Mouse (Mus musculus): Measurements from ENCODE around the gene Crtc1. TPM values are rescaled to one million over a fixed set of nuclear protein-coding genes. Genes with fewer than 3 reads are reported as not detected.

Crtc1 gene
- polyA plus RNA-seq, 1 experiment = 7.7 TPM

DNA sequence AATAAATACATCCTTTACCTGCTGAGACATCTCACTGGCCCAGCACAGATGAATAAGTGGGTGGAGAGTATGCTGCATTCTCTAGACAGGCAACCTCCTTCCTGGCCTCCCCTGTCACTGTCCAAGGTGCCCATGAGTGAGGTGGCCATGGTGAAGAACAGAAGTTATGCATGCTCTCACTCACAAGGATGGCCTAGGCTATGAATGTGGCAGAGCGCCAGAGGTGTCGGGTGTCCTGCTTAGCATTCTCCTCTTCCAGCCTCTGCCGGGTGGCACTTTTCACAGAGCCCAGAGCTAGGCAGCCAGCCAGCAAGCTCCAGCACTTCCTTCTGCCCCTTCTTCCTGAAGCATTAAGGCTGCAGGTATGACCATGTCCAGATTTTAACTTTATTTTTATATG, 80.0 kb downstream of the Crtc1 start:
- no peaks in the 10 kb centered on the region for H3K4me1 ChIP-seq (ENCODE audit: control insufficient read depth, insufficient read depth, low read length)
- no peak overlapping the region for H3K9ac ChIP-seq (ENCODE audit: low read depth, poor library complexity, severe bottlenecking)
- no peaks in the 10 kb centered on the region for H3K9me3 ChIP-seq (replicated peaks; ENCODE audit: control insufficient read depth, insufficient read depth, low read length, poor library complexity, severe bottlenecking)
- TF ChIP-seq POLR2A (IDR thresholded peaks at IDR 0.05; ENCODE audit: insufficient read depth, low read length) (no peak), EP300 (IDR thresholded peaks at IDR 0.05; ENCODE audit: insufficient read depth, low read depth, low read length) (no peak), CTCF (IDR thresholded peaks at IDR 0.05; ENCODE audit: low read depth, low read length) (no peak)
- H3K27ac ChIP-seq (ENCODE audit: insufficient read depth, low read length) = no peak overlapping the region
- H3K4me3 ChIP-seq (ENCODE audit: low read depth, low read length) = no peak overlapping the region
- no peaks in the 10 kb centered on the region for H3K27me3 ChIP-seq (ENCODE audit: control insufficient read depth, insufficient read depth, low read length, poor library complexity, severe bottlenecking)
- no peaks in the 10 kb centered on the region for H3K36me3 ChIP-seq (ENCODE audit: control insufficient read depth, insufficient read depth, low read length, poor library complexity, severe bottlenecking)

- H3K27me3 ChIP-seq (ENCODE audit: control insufficient read depth, insufficient read depth, low read length, poor library complexity, severe bottlenecking) = no peaks in the 10 kb centered on the region
- 0 out of 2 replicates have a peak, but pooled peaks have one; percentile 7 for TF ChIP-seq EP300 (IDR thresholded peaks at IDR 0.05; ENCODE audit: insufficient read depth, low read depth, low read length)
- TF ChIP-seq POLR2A (IDR thresholded peaks at IDR 0.05; ENCODE audit: insufficient read depth, low read length) = no peak
- peak overlapping the region; percentile 62; the same call in 1 of the 2 replicates for H3K27ac ChIP-seq (ENCODE audit: insufficient read depth, low read length)
- peaks cover 3% of the 10 kb centered on the region for H3K4me1 ChIP-seq (ENCODE audit: control insufficient read depth, insufficient read depth, low read length)
- no peak overlapping the region for H3K4me3 ChIP-seq (ENCODE audit: low read depth, low read length)
- H3K9ac ChIP-seq (ENCODE audit: low read depth, poor library complexity, severe bottlenecking) = no peak overlapping the region; the same call in 1 of the 2 replicates
- no peaks in the 10 kb centered on the region for H3K9me3 ChIP-seq (replicated peaks; ENCODE audit: control insufficient read depth, insufficient read depth, low read length, poor library complexity, severe bottlenecking)
- no peaks in the 10 kb centered on the region for H3K36me3 ChIP-seq (ENCODE audit: control insufficient read depth, insufficient read depth, low read length, poor library complexity, severe bottlenecking)
Observed at GRCm38 (mm10) chr8:70356111-70356510, 83.3 kb downstream of the Crtc1 start.

DNA sequence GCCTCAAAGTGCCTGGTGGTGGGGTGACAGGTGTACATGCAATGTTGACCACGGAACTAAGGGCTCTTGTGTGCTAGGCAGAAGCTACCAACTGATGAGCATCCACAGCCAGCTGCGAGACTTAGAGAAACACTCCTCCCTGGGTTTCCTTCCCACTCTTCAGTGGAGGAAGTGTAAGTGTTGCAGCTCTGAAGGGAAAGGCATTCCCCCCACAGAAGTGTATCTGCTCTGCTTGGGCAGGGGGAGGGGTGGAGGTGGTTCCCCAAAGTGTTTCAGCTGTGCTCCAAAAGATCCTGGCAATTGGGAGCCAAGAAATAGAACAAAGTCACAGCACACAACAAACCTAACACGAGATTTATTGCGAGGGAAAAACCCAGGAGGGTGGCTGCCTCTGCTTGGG, 85.4 kb downstream of the Crtc1 start:
- peaks cover 6% of the 10 kb centered on the region for H3K4me1 ChIP-seq (ENCODE audit: control insufficient read depth, insufficient read depth, low read length)
- peak overlapping the region; percentile 69 for H3K9ac ChIP-seq (ENCODE audit: low read depth, poor library complexity, severe bottlenecking)
- H3K4me3 ChIP-seq (ENCODE audit: low read depth, low read length) = peak overlapping the region; percentile 75
- H3K36me3 ChIP-seq (ENCODE audit: control insufficient read depth, insufficient read depth, low read length, poor library complexity, severe bottlenecking) = peaks cover 12% of the 10 kb centered on the region
- peak overlapping the region; percentile 81 for H3K27ac ChIP-seq (ENCODE audit: insufficient read depth, low read length)
- no peaks in the 10 kb centered on the region for H3K9me3 ChIP-seq (replicated peaks; ENCODE audit: control insufficient read depth, insufficient read depth, low read length, poor library complexity, severe bottlenecking)
- no peak for TF ChIP-seq POLR2A (IDR thresholded peaks at IDR 0.05; ENCODE audit: insufficient read depth, low read length)
- TF ChIP-seq EP300 (IDR thresholded peaks at IDR 0.05; ENCODE audit: insufficient read depth, low read depth, low read length) = no peak
- H3K27me3 ChIP-seq (ENCODE audit: control insufficient read depth, insufficient read depth, low read length, poor library complexity, severe bottlenecking) = no peaks in the 10 kb centered on the region

- Histone ChIP-seq H3K9ac (ENCODE audit: low read depth, poor library complexity, severe bottlenecking) (peak within 1 kb of the TSS; percentile 99), H3K36me3 (ENCODE audit: control insufficient read depth, insufficient read depth, low read length, poor library complexity, severe bottlenecking) (peaks cover 14% of the 10 kb centered on the region), H3K27me3 (ENCODE audit: control insufficient read depth, insufficient read depth, low read length, poor library complexity, severe bottlenecking) (no peaks in the 10 kb centered on the region), H3K27ac (ENCODE audit: insufficient read depth, low read length) (peak within 1 kb of the TSS; percentile 81), H3K9me3 (replicated peaks; ENCODE audit: control insufficient read depth, insufficient read depth, low read length, poor library complexity, severe bottlenecking) (no peaks in the 10 kb centered on the region), H3K4me3 (ENCODE audit: low read depth, low read length) (peak within 1 kb of the TSS; percentile 91), H3K4me1 (ENCODE audit: control insufficient read depth, insufficient read depth, low read length) (peaks cover 10% of the 10 kb centered on the region)
- peak; percentile 97 for TF ChIP-seq POLR2A (IDR thresholded peaks at IDR 0.05; ENCODE audit: insufficient read depth, low read length)
- TF ChIP-seq EP300 (IDR thresholded peaks at IDR 0.05; ENCODE audit: insufficient read depth, low read depth, low read length) = no peak
Observed at GRCm38 (mm10) chr8:70353194-70353817, 86.1 kb downstream of the Crtc1 start, which contains the start of gene Upf1. Gene Upf1, minus strand, starts transcription at chr8:70353278.

GRCm38 (mm10) chr8:70352657-70353151, 86.7 kb downstream of the Crtc1 start:
- no peaks in the 10 kb centered on the region for H3K27me3 ChIP-seq (ENCODE audit: control insufficient read depth, insufficient read depth, low read length, poor library complexity, severe bottlenecking)
- peaks cover 10% of the 10 kb centered on the region for H3K4me1 ChIP-seq (ENCODE audit: control insufficient read depth, insufficient read depth, low read length)
- peak overlapping the region; percentile 26 for H3K27ac ChIP-seq (ENCODE audit: insufficient read depth, low read length)
- TF ChIP-seq CTCF (IDR thresholded peaks at IDR 0.05; ENCODE audit: low read depth, low read length) = no peak
- TF ChIP-seq EP300 (IDR thresholded peaks at IDR 0.05; ENCODE audit: insufficient read depth, low read depth, low read length) = no peak
- TF ChIP-seq POLR2A (IDR thresholded peaks at IDR 0.05; ENCODE audit: insufficient read depth, low read length) = no peak
- peaks cover 14% of the 10 kb centered on the region for H3K36me3 ChIP-seq (ENCODE audit: control insufficient read depth, insufficient read depth, low read length, poor library complexity, severe bottlenecking)
- H3K9me3 ChIP-seq (replicated peaks; ENCODE audit: control insufficient read depth, insufficient read depth, low read length, poor library complexity, severe bottlenecking) = no peaks in the 10 kb centered on the region
- peak overlapping the region; percentile 99 for H3K9ac ChIP-seq (ENCODE audit: low read depth, poor library complexity, severe bottlenecking)
- H3K4me3 ChIP-seq (ENCODE audit: low read depth, low read length) = peak overlapping the region; percentile 91

DNA sequence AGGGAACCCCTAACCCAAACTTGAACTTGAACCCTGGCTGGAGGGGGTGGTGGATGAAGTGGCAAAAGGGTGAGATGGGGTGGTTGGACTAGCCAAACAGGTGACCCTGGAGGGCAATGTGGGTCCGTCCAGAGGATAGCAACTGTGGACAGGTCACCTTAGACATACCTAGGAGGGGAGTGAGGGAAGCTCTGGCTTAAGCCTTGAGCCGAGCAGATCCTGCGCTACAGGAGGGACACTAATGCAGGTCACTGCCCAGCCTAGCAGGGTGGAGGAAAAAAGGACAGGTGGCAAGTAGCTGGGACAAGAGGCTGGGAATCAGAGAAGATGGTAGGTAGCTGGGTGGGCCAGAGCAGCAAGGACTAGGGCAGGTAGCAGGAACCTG, 87.4 kb downstream of the Crtc1 start:
- no peaks in the 10 kb centered on the region for H3K27me3 ChIP-seq (ENCODE audit: control insufficient read depth, insufficient read depth, low read length, poor library complexity, severe bottlenecking)
- no peak for TF ChIP-seq POLR2A (IDR thresholded peaks at IDR 0.05; ENCODE audit: insufficient read depth, low read length)
- TF ChIP-seq EP300 (IDR thresholded peaks at IDR 0.05; ENCODE audit: insufficient read depth, low read depth, low read length) = no peak
- TF ChIP-seq CTCF (IDR thresholded peaks at IDR 0.05; ENCODE audit: low read depth, low read length) = no peak
- peak overlapping the region; percentile 91 for H3K4me3 ChIP-seq (ENCODE audit: low read depth, low read length)
- no peak overlapping the region for H3K27ac ChIP-seq (ENCODE audit: insufficient read depth, low read length)
- H3K4me1 ChIP-seq (ENCODE audit: control insufficient read depth, insufficient read depth, low read length) = peaks cover 10% of the 10 kb centered on the region
- H3K36me3 ChIP-seq (ENCODE audit: control insufficient read depth, insufficient read depth, low read length, poor library complexity, severe bottlenecking) = peaks cover 14% of the 10 kb centered on the region
- H3K9ac ChIP-seq (ENCODE audit: low read depth, poor library complexity, severe bottlenecking) = peak overlapping the region; percentile 99
- no peaks in the 10 kb centered on the region for H3K9me3 ChIP-seq (replicated peaks; ENCODE audit: control insufficient read depth, insufficient read depth, low read length, poor library complexity, severe bottlenecking)

Measured in ES-Bruce4 (cell line).